Mouse (Mus musculus) megakaryocyte, adult 5-6 weeks (primary cell): Measurements from ENCODE around the gene Zpbp2. TPM values are rescaled to one million over a fixed set of nuclear protein-coding genes. Genes with fewer than 3 reads are reported as not detected.
"Not testable (repeated sequence)": the region's sequence is repeated elsewhere in the genome, so short reads cannot be mapped to it uniquely, and the experiment has no call there.

Experiments used
- ATAC-seq: 2 replicates; pipeline ENCODE4 v1.8.0; 2016; ENCODE audit warnings: mild to moderate bottlenecking, inconsistent platforms; ENCODE audit not compliant: poor library complexity, severe bottlenecking
- total RNA-seq, 2 experiments: library from RNA; stranded (forward) in 1 of 2; stranded (reverse) in 1 of 2; fragments of 153-499, 151-499 nt in 1 of 2; fragments of 221-1000, 200-1000 nt in 1 of 2; gene quantifications; 2 replicates each; pipeline versions ENCODE4 v1.2.3 to v1.2.4; 2015 to 2017

Gene Zpbp2
- total RNA-seq, 2 experiments from 2014 or later = 0.81 to 5.4 TPM

DNA sequence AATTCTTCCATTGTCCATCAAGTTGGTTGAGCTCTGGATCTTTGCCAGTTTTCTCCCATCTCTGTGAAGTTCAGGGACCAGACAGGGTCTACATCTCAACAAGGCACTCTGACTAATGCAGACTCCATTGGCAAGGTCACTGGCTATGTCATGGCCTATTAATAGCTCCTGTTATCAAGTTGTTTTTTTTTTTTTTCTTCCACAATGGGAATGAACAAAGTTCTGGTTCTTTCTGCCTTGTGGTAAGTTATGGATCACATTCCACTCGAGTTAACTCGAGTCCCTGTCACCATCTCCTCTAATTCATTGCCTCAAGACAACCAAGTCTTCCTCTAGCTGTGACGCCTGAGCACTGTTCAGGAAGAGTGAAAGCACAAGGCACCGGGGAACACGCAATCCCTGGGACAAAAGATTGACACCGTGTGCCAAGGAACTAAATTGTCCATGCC lies 38.0 kb downstream of the Zpbp2 start:
- no peak for ATAC-seq

DNA sequence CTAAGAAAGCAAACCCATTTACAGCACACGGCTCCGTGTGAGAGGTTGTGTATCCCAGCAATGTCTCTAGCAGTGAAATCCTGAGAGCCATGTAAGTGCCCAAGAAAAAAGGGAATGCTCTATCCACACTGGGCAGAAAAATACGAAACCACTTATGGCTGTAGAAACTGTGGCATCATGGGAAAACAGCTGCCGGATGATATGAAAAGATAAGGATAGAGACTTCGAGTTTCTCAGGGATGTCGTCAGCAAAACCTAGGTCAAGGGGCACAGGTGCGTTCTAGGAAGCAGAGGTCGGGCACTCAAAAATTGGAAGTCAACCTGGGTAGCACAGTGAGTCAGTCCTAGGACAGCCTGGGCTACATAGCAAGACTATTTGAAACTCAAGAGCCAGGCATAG lies 38.4 kb downstream of the Zpbp2 start:
- no peak for ATAC-seq

DNA sequence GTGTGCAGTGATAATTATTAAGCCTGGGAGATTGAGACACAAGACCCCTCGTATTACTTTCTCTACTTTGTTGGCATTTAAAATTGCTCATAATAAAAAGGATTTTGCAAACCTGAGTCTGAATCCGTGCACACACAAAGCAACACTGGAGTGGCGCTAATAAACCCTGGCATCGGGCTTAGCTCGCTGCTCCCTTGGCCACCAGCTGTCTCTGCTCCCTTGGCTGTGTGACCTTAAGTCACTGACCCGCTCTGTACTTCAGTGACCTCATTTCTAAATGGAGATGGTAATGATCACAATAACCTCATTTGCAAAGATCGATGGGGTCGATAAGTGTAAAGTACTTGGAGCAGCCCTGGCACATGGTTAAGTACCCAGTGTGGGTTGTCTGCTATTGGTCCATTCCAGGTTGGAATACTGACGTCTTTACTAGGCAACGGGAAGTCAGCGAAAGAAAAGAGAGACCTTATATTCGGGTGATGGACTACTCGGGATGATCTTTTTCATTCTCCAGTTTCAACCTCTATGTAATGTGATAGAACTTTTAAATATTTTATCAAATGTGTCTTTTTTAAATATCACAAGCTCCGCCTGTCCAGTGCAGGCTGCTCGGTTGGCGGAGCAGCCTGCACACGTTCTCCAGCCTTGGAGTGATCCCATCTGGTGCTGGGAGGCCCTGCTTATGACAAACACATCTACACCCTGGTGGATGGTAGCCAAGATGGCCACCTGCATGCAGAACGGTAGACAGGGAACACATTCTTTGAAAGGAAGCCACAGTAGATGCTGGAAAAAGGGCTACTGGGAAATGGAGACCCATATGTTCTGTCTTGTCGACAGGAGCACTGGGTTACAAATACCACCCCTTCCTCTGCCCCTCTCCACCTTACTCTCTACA lies 39.9 kb downstream of the Zpbp2 start:
- ATAC-seq = no peak

DNA sequence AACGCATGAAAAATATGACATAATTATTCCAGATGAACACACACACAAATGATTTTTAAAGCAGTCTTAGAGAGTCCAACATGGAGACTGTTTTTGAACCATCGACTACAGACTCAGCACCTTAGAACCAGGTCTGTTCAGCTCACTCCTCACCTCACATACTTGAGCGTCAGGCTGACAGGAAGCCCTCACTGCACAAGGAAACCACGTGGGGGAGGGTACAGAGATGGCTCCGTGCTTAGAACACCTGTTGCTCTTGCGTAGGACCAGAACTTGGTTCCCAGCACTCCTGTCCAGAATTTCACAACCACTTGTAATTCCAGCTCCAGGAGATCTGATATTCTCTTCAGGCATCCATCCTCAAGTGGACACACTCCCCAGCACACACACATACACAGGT lies 44.1 kb downstream of the Zpbp2 start:
- ATAC-seq = no peak

DNA sequence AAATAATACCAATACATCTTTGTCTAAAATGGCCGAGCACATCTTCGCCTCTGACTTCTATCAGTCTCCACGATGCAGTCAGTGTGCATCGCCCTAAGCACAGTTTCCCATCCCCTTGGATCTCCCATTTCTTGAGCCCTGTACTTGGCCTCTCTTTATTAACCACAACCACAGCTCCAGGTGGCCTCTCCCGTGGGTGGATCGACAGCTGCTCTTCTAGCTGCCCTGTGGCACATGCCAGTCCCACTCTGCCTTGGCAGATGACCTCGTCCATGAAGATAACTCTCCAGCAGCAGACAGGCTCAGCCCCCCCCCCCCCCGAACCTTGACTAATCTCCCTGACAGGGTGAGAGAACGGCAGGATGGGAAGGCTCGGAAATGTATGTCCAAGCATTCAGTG lies 44.6 kb downstream of the Zpbp2 start:
- no peak for ATAC-seq

DNA sequence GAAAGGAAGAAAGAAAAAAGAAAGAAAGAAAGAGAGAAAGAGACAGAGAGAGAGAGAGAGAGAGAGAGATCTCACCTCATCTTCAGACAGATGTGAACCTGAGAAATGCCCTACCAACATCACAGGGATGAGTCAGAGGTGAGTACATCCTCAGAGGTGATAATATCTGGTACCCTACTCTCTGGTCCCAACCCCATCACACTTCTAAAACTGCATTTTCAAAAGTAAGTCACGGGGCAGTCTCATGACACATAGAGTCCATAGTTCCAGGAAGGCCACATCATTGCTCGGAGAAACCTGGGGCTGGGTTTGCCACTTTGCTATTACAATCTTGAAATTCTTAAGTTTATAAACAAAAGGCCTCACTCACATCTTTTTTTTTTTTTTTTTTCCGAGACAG lies 45.1 kb downstream of the Zpbp2 start:
- no peak for ATAC-seq

DNA sequence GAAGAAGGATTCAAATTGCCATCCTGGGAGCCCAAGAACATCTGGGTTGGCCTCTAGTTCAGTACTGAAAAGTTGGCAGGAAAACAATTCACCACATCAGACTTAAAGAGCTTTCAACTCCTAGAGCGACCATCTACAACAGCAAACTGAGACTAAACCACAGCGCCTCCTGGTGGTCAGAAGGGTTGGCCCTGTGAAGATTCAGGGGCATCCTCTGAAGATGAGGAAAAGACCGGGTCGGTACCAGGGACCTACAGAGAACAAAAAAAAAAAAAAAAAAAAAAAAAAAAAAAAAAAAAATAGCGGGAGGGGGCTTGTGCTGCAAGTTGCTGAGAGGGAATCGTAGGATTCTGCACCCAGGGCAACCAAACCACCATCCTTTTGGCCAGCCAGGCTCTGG lies 46.5 kb downstream of the Zpbp2 start:
- ATAC-seq = peak; percentile 77

DNA sequence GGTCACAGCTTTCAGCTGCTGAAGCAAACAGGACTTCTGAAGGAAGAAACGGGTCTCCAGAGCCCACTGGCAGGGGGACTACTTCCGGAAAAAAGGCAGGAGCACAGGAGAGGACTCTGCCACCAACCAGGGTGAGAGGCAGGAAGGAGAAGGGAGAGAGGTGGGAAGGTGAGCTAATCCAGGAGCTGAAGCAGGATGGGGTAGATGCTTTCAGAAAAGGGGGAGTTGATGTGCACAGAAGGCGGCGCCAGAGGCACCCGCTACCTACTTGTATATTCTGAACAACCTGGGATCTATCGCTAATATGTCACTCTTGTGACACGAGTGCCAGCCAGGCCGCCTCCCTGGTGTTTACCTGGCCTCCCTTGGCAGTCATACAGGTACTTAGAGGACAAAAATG lies 47.1 kb downstream of the Zpbp2 start, which contains the start of gene Lrrc3c:
Lrrc3c (plus strand) TSS at position 301 of the 400 bp plus-strand sequence.
- no peak for ATAC-seq

DNA sequence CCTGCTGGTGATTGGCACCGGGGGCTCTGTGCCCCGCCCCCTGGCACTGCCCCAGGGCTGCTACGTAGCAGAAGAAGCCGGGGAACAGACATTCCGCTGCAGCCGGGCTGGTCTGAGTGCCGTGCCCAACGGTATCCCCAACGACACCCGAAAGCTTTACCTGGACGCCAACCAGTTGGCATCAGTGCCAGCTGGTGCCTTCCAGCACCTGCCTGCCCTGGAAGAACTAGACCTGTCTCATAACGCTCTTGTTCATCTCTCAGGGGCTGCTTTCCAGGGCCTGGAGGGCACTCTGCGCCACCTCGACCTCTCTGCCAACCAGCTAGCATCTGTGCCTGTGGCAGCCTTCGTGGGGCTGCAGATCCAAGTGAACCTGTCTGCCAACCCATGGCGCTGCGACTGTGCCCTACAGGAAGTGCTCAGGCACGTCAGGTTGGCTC lies 48.0 kb downstream of the Zpbp2 start:
- no peak for ATAC-seq

DNA sequence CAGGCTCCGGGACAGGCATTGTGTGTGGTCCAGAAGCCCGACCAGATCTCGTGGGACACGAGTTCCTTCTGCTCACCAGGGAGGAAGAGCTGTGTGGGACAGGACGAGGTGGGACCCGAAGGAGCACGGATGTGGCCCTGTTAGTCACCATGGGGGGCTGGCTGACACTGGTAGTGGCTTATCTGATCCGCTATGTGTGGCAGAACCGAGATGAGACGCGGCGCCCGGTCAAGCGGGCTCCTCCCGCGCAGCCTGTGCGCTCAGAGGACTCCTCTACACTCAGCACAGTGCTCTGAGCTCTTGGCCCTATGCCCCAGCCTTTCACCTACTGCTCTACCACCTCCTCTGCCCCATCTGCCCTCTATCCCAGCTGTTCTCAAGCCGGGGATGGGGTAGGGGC lies 48.4 kb downstream of the Zpbp2 start:
- no peak for ATAC-seq

DNA sequence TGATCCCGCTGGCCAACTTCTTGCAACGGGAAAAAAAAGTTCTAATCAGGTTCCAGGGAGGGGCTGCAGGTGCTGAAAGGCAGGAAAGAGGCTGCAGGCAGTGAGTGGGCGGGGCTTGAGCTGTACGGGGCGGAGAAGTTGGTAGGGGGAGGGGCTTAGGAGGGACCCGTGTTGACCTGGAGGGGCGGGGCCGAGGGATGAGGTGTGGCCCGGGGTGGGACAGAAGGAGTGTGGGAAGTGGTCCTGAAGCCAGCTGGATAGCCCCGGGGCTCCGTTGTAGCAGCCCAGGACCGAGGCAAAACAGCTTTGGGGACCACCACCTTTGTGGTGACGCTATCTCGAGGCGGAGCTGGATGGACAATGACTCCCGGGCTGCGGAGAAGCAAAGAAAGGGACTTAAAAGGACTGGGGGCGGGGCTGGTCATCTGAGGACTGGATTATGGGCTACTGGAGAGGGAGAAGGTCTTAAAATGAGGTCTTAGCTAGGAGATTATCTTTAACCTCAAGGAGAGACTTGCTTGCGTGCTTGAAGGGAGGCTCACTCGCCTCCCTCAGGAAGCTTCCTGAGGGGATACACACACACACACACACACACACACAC lies 51.3 kb downstream of the Zpbp2 start:
- ATAC-seq = no peak

DNA sequence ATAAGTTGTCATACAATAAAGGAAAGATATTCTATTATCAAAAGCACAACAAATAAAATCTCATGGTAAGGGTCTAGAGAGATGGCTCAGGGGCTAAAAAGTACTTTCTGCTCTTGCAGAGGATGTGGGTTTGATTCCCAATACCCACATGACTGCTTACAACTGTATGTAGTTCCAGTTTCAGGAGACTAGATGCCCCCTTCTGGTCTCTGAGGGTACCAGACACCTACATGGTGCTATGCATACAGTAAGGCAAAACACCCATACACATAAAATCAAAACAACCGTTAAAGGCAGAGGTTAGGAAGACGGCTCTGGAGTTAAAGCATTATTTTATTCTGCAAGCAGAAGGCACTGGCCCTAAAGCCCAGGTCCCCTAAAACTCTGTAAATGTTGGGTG lies 53.1 kb downstream of the Zpbp2 start:
- no peak for ATAC-seq

DNA sequence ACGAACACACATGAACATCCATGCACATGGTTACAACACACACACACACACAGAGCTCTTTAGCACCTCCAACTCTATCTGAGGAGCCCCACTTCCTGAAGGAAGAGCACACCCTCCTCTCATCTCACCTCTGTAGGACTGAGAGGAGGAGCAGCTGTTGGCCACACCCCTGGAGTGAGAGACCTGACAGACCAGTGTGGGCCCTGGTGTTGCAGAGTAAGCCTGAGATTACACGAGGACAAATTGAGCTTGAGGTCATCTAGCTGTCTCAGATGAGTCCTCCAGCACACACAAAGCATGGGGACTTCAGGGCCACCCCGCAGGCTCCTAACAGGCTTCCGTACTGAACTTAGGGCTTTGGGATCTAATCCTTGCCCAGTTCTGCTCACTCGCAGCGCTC lies 54.0 kb downstream of the Zpbp2 start:
- not testable (repeated sequence) for ATAC-seq

DNA sequence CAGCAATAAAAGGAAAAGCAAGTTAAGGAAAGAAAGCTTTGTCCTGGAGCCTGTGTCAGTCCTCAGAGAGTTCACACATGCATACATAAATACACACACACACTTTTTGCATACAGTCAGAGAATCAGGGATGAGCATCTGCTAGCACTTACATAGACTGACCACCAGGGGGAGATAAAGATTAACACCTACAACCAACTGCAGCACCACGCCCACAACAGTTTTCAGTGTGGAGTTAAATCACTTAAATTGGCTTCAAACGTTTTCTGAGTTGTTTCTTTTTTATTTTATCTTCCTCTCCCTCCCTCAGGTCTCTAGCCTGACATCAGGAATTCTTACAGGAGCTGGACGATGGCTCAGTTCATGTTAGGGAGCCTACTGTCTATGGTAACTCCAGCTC lies 55.9 kb downstream of the Zpbp2 start:
- ATAC-seq = peak; percentile 80

Other genes starting within 250 kb of the Zpbp2 start
- not detected in 2 replicates for gene Neurod2, start 221.4 kb upstream of the Zpbp2 start, total RNA-seq (2015)
- gene Neurod2, start 221.4 kb upstream of the Zpbp2 start, total RNA-seq (2017) = not detected in 2 replicates
- gene Ppp1r1b, start 202.7 kb upstream of the Zpbp2 start, total RNA-seq (2015) = not detected in 2 replicates
- not detected in 2 replicates for gene Ppp1r1b, start 202.7 kb upstream of the Zpbp2 start, total RNA-seq (2017)
- 24.0 and 28.5 TPM in 2 replicates for gene Stard3, start 192.7 kb upstream of the Zpbp2 start, total RNA-seq (2015)
- gene Stard3, start 192.7 kb upstream of the Zpbp2 start, total RNA-seq (2017) = 36.0 and 39.9 TPM in 2 replicates
- gene Tcap, start 167.3 kb upstream of the Zpbp2 start, total RNA-seq (2015) = not detected in 2 replicates
- not detected in 2 replicates for gene Tcap, start 167.3 kb upstream of the Zpbp2 start, total RNA-seq (2017)
- gene Pnmt, start 164.6 kb upstream of the Zpbp2 start, total RNA-seq (2015) = not detected in 2 replicates
- not detected in 2 replicates for gene Pnmt, start 164.6 kb upstream of the Zpbp2 start, total RNA-seq (2017)
- gene Pgap3, start 150.6 kb upstream of the Zpbp2 start, total RNA-seq (2015) = 2.1 and 3.3 TPM in 2 replicates
- gene Pgap3, start 150.6 kb upstream of the Zpbp2 start, total RNA-seq (2017) = 2.2 and 2.7 TPM in 2 replicates
- not detected in 2 replicates for gene Erbb2, start 138.6 kb upstream of the Zpbp2 start, total RNA-seq (2015)
- gene Erbb2, start 138.6 kb upstream of the Zpbp2 start, total RNA-seq (2017) = 0.28 TPM in 1 of 2 replicates, not detected in the other
- 56.6 and 65.4 TPM in 2 replicates for gene Mien1, start 112.1 kb upstream of the Zpbp2 start, total RNA-seq (2015)
- gene Mien1, start 112.1 kb upstream of the Zpbp2 start, total RNA-seq (2017) = 31.5 and 38.0 TPM in 2 replicates
- gene Grb7, start 104.7 kb upstream of the Zpbp2 start, total RNA-seq (2015) = not detected in 2 replicates
- gene Grb7, start 104.7 kb upstream of the Zpbp2 start, total RNA-seq (2017) = not detected in 2 replicates
- 6.0 and 9.9 TPM in 2 replicates for gene Ikzf3, start 5.1 kb upstream of the Zpbp2 start, total RNA-seq (2015)
- 6.6 and 11.0 TPM in 2 replicates for gene Ikzf3, start 5.1 kb upstream of the Zpbp2 start, total RNA-seq (2017)
- gene Ormdl3, start 36.3 kb downstream of the Zpbp2 start, total RNA-seq (2015) = 5.1 and 7.8 TPM in 2 replicates
- 6.3 and 8.8 TPM in 2 replicates for gene Ormdl3, start 36.3 kb downstream of the Zpbp2 start, total RNA-seq (2017)
- gene Lrrc3c, start 47.2 kb downstream of the Zpbp2 start, total RNA-seq (2015) = not detected in 2 replicates
- not detected in 2 replicates for gene Lrrc3c, start 47.2 kb downstream of the Zpbp2 start, total RNA-seq (2017)
- gene Gm12355, start 74.6 kb downstream of the Zpbp2 start, total RNA-seq (2015) = 5.5 and 7.0 TPM in 2 replicates
- gene Gm12355, start 74.6 kb downstream of the Zpbp2 start, total RNA-seq (2017) = 1.8 and 3.3 TPM in 2 replicates
- gene Gsdma3, start 75.3 kb downstream of the Zpbp2 start, total RNA-seq (2015) = not detected in 2 replicates
- gene Gsdma3, start 75.3 kb downstream of the Zpbp2 start, total RNA-seq (2017) = not detected in 2 replicates
- not detected in 2 replicates for gene Gsdma2, start 95.7 kb downstream of the Zpbp2 start, total RNA-seq (2015)
- not detected in 2 replicates for gene Gsdma2, start 95.7 kb downstream of the Zpbp2 start, total RNA-seq (2017)
- gene Gsdma, start 113.3 kb downstream of the Zpbp2 start, total RNA-seq (2015) = 0.25 TPM in 1 of 2 replicates, not detected in the other
- gene Gsdma, start 113.3 kb downstream of the Zpbp2 start, total RNA-seq (2017) = not detected in 2 replicates
- gene Psmd3, start 131.5 kb downstream of the Zpbp2 start, total RNA-seq (2015) = 21.7 and 22.6 TPM in 2 replicates
- gene Psmd3, start 131.5 kb downstream of the Zpbp2 start, total RNA-seq (2017) = 34.6 and 43.1 TPM in 2 replicates
- gene Csf3, start 150.2 kb downstream of the Zpbp2 start, total RNA-seq (2015) = not detected in 2 replicates
- not detected in 2 replicates for gene Csf3, start 150.2 kb downstream of the Zpbp2 start, total RNA-seq (2017)
- 17.9 and 21.5 TPM in 2 replicates for gene Med24, start 178.3 kb downstream of the Zpbp2 start, total RNA-seq (2015)
- gene Med24, start 178.3 kb downstream of the Zpbp2 start, total RNA-seq (2017) = 22.6 and 31.3 TPM in 2 replicates
- 10.0 and 11.6 TPM in 2 replicates for gene Thra, start 189.5 kb downstream of the Zpbp2 start, total RNA-seq (2015)
- 8.0 and 9.0 TPM in 2 replicates for gene Thra, start 189.5 kb downstream of the Zpbp2 start, total RNA-seq (2017)
- 0.11 and 0.25 TPM in 2 replicates for gene Nr1d1, start 224.2 kb downstream of the Zpbp2 start, total RNA-seq (2015)
- gene Nr1d1, start 224.2 kb downstream of the Zpbp2 start, total RNA-seq (2017) = 0.12 and 0.37 TPM in 2 replicates
- gene Msl1, start 244.4 kb downstream of the Zpbp2 start, total RNA-seq (2015) = 73.7 and 74.9 TPM in 2 replicates
- gene Msl1, start 244.4 kb downstream of the Zpbp2 start, total RNA-seq (2017) = 111 and 119 TPM in 2 replicates